Mouse (Mus musculus) splenic B cell, adult 2 months (primary cell): Measurements from ENCODE around the gene Ctnnd2.
A peak's percentile ranks its signal among the peaks of the same experiment; 100 is the strongest.

ENCODE experiments used
- DNase-seq: peaks from one replicate; pipeline ENCODE4 v3.0.0-alpha.2; 2011; ENCODE audit warnings: low read depth, low spot score
- H3K27me3 ChIP-seq: 2 replicates; pipeline ENCODE4 v1.6.1; 2012; ENCODE audit warnings: mild to moderate bottlenecking, low read length, moderate library complexity, mixed read lengths; ENCODE audit not compliant: control insufficient read depth, poor library complexity, insufficient read depth, severe bottlenecking
- H3K36me3 ChIP-seq: 2 replicates; pipeline ENCODE4 v1.6.1; 2012; ENCODE audit warnings: mild to moderate bottlenecking, low read length, moderate library complexity, mixed read lengths; ENCODE audit not compliant: control insufficient read depth, poor library complexity, insufficient read depth, severe bottlenecking

Gene Ctnnd2

DNA sequence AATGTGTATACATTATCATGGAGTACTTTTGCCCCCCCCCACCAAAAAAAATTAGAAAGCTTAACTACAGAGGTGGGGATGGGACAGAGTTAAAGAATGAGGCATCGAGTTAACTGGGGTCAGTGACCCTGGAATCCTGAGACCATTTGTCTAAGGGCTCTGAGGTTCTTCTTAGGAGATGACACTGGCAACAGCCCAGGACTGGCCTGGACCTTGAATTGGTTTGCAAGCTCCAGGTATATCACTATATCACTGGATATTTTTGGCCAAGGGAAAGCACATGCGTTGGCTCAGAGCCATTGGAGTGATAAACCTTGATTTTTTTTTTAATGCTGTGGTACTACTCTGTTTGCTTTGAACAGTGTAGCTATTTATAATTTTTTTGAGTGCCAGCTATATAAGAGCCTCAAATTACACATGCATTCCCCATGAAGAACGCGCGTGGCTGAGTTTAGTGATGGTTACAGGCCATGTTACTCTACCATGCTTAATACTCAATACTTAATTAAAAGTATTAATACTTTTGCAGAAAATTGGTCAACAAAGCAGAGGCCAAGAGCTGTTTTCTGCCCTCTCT is 291.2 kb downstream of the Ctnnd2 start:
- Histone ChIP-seq H3K36me3 (no peaks in the 10 kb centered on the region), H3K27me3 (no peaks in the 10 kb centered on the region)
- DNase-seq = no peak

GRCm38 (mm10) chr15:30466950-30467543 is 294.7 kb downstream of the Ctnnd2 start:
- no peaks in the 10 kb centered on the region for H3K36me3 ChIP-seq
- H3K27me3 ChIP-seq = no peaks in the 10 kb centered on the region
- no peak for DNase-seq

DNA sequence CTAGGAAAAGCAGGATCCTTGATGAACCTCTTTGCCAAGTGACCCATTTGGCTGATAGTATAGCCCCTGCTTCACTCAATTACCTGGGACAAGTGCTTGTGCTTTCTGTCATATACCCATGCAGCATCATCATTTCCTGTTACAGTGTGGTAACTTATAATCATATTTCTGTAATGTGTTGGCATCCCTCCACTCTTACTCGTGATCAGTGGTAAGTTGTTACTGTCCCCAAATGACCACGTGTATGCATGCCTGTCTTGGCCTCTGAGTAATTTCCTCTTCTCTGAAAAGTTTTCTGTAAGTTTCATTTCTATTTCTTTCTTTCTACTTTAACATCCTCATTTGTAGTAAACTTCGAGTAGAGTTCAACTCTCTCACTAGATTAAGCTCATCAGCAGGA is 296.4 kb downstream of the Ctnnd2 start:
- Histone ChIP-seq H3K36me3 (no peaks in the 10 kb centered on the region), H3K27me3 (no peaks in the 10 kb centered on the region)
- DNase-seq = peak; percentile 34

- Histone ChIP-seq H3K27me3 (no peaks in the 10 kb centered on the region), H3K36me3 (no peaks in the 10 kb centered on the region)
- DNase-seq = no peak
These were observed 299.0 kb downstream of the Ctnnd2 start for GRCm38 (mm10) chr15:30471280-30471966.

- Histone ChIP-seq H3K36me3 (no peaks in the 10 kb centered on the region), H3K27me3 (no peaks in the 10 kb centered on the region)
- no peak for DNase-seq
These were observed 308.3 kb downstream of the Ctnnd2 start for GRCm38 (mm10) chr15:30480676-30481075.

DNA sequence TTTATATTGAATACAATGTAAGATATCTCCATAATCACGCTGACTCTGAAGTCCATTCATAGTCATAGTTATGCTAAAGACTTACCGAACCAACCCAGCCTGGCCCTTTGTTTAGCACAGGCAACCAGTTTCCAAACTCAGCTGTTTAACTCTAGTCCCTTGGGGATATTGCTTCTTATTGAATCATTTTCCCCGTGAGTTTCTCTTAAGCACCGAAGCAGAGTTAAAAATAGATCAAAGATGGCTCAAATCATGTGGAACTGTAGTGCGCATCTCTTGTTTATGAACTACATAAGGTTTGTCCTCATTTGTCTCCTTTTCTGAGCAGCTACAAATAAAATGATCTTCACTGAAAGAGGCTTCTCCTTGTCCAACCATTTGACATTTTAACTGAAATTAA is 334.1 kb downstream of the Ctnnd2 start:
- Histone ChIP-seq H3K27me3 (no peaks in the 10 kb centered on the region), H3K36me3 (no peaks in the 10 kb centered on the region)
- DNase-seq = no peak

DNA sequence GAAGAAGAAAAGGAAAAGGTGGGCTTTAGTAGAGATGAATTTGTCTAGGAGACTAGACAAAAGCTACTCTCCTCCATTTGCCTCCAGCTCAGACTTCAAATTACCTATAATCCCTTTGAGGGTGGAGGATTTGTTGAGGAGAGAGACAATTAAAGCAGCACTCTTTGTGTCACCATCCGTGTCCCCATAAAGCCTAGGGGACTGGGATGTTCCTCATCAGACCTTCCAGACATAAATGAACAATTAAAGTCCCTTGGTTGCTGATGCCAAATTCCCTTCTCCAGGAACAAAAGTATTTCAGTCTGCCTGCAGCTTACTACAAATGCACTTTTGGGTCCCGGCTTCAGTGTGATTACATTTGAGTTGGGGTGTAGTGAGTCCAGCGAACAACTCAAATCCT is 340.1 kb downstream of the Ctnnd2 start:
- Histone ChIP-seq H3K36me3 (no peaks in the 10 kb centered on the region), H3K27me3 (no peaks in the 10 kb centered on the region)
- no peak for DNase-seq

DNA sequence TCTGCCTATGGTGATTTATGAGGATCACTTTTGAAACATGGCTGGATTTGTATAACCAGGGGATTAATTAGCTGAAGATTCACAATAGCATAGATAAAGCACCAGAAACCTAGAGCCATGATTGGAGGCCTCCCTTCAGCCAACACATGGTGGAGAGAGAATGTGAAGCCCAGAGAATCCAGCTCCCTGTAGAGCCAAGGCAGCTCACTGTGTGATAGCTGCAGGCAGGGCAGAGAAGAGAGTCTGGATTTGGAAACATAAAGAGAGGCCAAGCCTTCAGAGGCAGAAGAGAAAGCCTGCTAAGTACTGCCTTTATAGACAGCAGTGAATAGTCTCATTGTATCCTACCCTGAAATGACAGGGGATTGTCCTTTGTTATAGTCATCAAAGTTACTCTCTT is 340.7 kb downstream of the Ctnnd2 start:
- Histone ChIP-seq H3K36me3 (no peaks in the 10 kb centered on the region), H3K27me3 (no peaks in the 10 kb centered on the region)
- DNase-seq = no peak

- DNase-seq = no peak
- H3K36me3 ChIP-seq = no peaks in the 10 kb centered on the region
- H3K27me3 ChIP-seq = no peaks in the 10 kb centered on the region
These were observed 343.0 kb downstream of the Ctnnd2 start for GRCm38 (mm10) chr15:30515425-30515824.

- Histone ChIP-seq H3K36me3 (no peaks in the 10 kb centered on the region), H3K27me3 (no peaks in the 10 kb centered on the region)
- no peak for DNase-seq
These were observed 369.1 kb downstream of the Ctnnd2 start for GRCm38 (mm10) chr15:30541459-30541858.

GRCm38 (mm10) chr15:30548263-30548662 is 375.9 kb downstream of the Ctnnd2 start:
- Histone ChIP-seq H3K27me3 (no peaks in the 10 kb centered on the region), H3K36me3 (no peaks in the 10 kb centered on the region)
- no peak for DNase-seq

DNA sequence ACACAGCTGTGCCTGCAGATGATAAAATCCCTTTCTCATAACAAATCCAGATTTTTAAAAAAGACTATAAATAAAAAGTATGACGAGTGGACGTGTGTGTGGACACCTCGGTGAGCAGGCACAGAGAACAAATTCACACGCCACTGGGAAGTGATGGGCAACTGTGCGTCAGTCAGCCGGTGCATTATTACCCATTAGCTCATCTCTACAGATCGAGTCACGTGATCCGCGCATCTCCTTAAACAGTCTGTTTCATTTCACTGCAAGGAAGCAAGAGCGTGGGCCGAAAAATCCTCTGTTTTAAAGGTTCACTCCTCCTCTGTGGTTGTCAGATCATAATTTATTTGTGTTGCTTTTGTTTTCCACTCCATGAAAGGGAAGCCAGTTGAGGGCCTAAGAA is 378.6 kb downstream of the Ctnnd2 start:
- DNase-seq = no peak
- no peaks in the 10 kb centered on the region for H3K36me3 ChIP-seq
- no peaks in the 10 kb centered on the region for H3K27me3 ChIP-seq

GRCm38 (mm10) chr15:30553910-30554406 is 381.6 kb downstream of the Ctnnd2 start:
- DNase-seq = no peak
- Histone ChIP-seq H3K27me3 (no peaks in the 10 kb centered on the region), H3K36me3 (no peaks in the 10 kb centered on the region)

DNA sequence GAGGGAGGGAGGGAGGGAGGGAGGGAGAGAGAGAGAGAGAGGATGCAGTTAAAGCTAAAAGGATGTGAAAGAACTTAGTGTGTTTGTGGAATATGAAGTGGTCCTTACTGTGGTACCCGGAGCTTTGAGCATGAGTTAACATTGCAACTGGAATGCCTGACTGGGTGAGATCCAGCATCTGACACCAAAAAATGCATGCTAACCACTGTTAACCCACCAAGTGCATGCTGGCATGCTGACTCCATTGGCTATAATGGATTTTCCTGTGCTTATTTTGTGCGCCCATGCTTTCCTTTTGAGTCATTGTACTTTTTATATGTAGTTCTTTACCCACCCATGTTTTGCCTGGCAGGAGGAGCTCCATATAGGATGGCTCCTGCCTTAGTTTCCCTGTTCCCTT is 383.4 kb downstream of the Ctnnd2 start:
- no peaks in the 10 kb centered on the region for H3K27me3 ChIP-seq
- no peak for DNase-seq
- no peaks in the 10 kb centered on the region for H3K36me3 ChIP-seq

GRCm38 (mm10) chr15:30562375-30562774 is 390.0 kb downstream of the Ctnnd2 start:
- H3K27me3 ChIP-seq = no peaks in the 10 kb centered on the region
- H3K36me3 ChIP-seq = no peaks in the 10 kb centered on the region
- DNase-seq = no peak
